Mouse (Mus musculus): ENCODE measurements around the gene Dlg5. TPM values are rescaled to one million over a fixed set of nuclear protein-coding genes. Genes with fewer than 3 reads are reported as not detected.

Dlg5 gene
- total and polyA plus RNA-seq, 2 experiments from 2014 or later = 2.6 to 12.3 TPM

GRCm38 (mm10) chr14:24222759-24223158, 23.0 kb downstream of the Dlg5 start:
- no peaks in the 10 kb centered on the region for H3K27me3 ChIP-seq (ENCODE audit: control insufficient read depth, insufficient read depth, low read length)
- no peak for DNase-seq (ENCODE audit: low spot score)
- TF ChIP-seq EP300 (IDR thresholded peaks at IDR 0.05; ENCODE audit: low read depth) (no peak), CTCF (IDR thresholded peaks at IDR 0.05; ENCODE audit: low read depth) (no peak)
- no peak for ATAC-seq (ENCODE audit: insufficient read depth, low read depth)
- H3K9ac ChIP-seq (replicated peaks; ENCODE audit: low read depth, low read length) = no peak overlapping the region
- no peak overlapping the region for H3K27ac ChIP-seq (ENCODE audit: low read depth)
- no peak overlapping the region for H3K4me2 ChIP-seq (ENCODE audit: low read depth, low read length)
- no peaks in the 10 kb centered on the region for H3K9me3 ChIP-seq (replicated peaks; ENCODE audit: control insufficient read depth, low read length)
- 33% methylated on average over 3 of the region's 3 CpGs for WGBS
- H3K4me3 ChIP-seq (ENCODE audit: low read depth, low read length) = no peak overlapping the region
- no peaks in the 10 kb centered on the region for H3K36me3 ChIP-seq (replicated peaks; ENCODE audit: control insufficient read depth, insufficient read depth, low read length)
- H3K4me1 ChIP-seq (ENCODE audit: control insufficient read depth, insufficient read depth) = 0 out of 2 replicates have a peak, but pooled peaks cover 6% of the 10 kb centered on the region

- ATAC-seq (ENCODE audit: insufficient read depth, low read depth) (no peak), DNase-seq (ENCODE audit: low spot score) (no peak)
- no peak for TF ChIP-seq CTCF (IDR thresholded peaks at IDR 0.05; ENCODE audit: low read depth)
- no peak for TF ChIP-seq EP300 (IDR thresholded peaks at IDR 0.05; ENCODE audit: low read depth)
- Histone ChIP-seq H3K27me3 (ENCODE audit: control insufficient read depth, insufficient read depth, low read length) (no peaks in the 10 kb centered on the region), H3K9me3 (replicated peaks; ENCODE audit: control insufficient read depth, low read length) (no peaks in the 10 kb centered on the region), H3K9ac (replicated peaks; ENCODE audit: low read depth, low read length) (no peak overlapping the region), H3K4me1 (ENCODE audit: control insufficient read depth, insufficient read depth) (0 out of 2 replicates have a peak, but pooled peaks cover 9% of the 10 kb centered on the region), H3K27ac (ENCODE audit: low read depth) (no peak overlapping the region), H3K36me3 (replicated peaks; ENCODE audit: control insufficient read depth, insufficient read depth, low read length) (no peaks in the 10 kb centered on the region), H3K4me3 (ENCODE audit: low read depth, low read length) (no peak overlapping the region), H3K4me2 (ENCODE audit: low read depth, low read length) (no peak overlapping the region)
- WGBS = 71% methylated on average over 3 of the region's 3 CpGs
These were observed 23.4 kb downstream of the Dlg5 start for GRCm38 (mm10) chr14:24222273-24222672.

GRCm38 (mm10) chr14:24217362-24217722, 28.4 kb downstream of the Dlg5 start:
- no peak overlapping the region for H3K9ac ChIP-seq (replicated peaks; ENCODE audit: low read depth, low read length)
- no peak overlapping the region for H3K4me2 ChIP-seq (ENCODE audit: low read depth, low read length)
- H3K27ac ChIP-seq (ENCODE audit: low read depth) = no peak overlapping the region
- H3K36me3 ChIP-seq (replicated peaks; ENCODE audit: control insufficient read depth, insufficient read depth, low read length) = no peaks in the 10 kb centered on the region
- H3K4me1 ChIP-seq (ENCODE audit: control insufficient read depth, insufficient read depth) = peaks cover 20% of the 10 kb centered on the region
- no peak for DNase-seq (ENCODE audit: low spot score)
- ATAC-seq (ENCODE audit: insufficient read depth, low read depth) = no peak
- H3K9me3 ChIP-seq (replicated peaks; ENCODE audit: control insufficient read depth, low read length) = no peaks in the 10 kb centered on the region
- TF ChIP-seq CTCF (IDR thresholded peaks at IDR 0.05; ENCODE audit: low read depth) (no peak), EP300 (IDR thresholded peaks at IDR 0.05; ENCODE audit: low read depth) (no peak)
- WGBS = 40% methylated on average over 8 of the region's 8 CpGs
- H3K4me3 ChIP-seq (ENCODE audit: low read depth, low read length) = no peak overlapping the region
- H3K27me3 ChIP-seq (ENCODE audit: control insufficient read depth, insufficient read depth, low read length) = no peaks in the 10 kb centered on the region

DNA sequence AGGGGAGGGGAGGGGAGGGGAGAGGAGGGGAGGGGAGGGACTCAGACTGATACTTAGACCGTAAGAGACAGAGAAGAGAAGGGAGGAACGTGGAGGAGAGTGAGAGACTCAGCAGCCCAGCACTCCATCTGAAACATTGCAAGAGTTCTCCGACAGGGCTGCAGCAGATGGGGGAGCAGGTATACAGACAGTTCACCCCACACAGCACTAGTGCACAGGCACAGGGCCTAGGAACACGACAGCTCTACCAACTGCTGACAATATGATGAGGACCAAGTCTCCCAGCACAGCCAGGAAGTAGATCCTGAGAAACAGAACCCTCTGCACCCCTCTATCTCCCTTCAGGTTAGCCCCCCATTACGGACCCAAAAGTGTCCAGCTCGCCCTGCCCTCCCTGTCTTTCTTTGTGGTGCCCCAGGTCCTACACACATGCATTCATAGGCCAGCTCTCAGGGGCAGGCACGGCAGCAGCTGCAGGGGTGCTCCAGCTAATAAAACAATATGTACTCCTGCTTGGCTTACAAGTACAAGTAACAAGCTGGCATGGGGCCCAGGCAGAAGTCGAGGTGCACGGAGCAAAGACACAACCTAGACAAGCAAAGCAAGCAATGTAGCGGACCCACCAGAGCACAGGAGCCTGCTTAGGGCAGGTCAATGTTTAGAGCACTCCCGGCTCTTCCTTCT, 28.9 kb downstream of the Dlg5 start:
- no peak overlapping the region for H3K4me3 ChIP-seq (ENCODE audit: low read depth, low read length)
- ATAC-seq (ENCODE audit: insufficient read depth, low read depth) (no peak), DNase-seq (ENCODE audit: low spot score) (no peak)
- H3K9ac ChIP-seq (replicated peaks; ENCODE audit: low read depth, low read length) = no peak overlapping the region
- no peak overlapping the region for H3K4me2 ChIP-seq (ENCODE audit: low read depth, low read length)
- WGBS = 48% methylated on average over 11 of the region's 11 CpGs
- H3K36me3 ChIP-seq (replicated peaks; ENCODE audit: control insufficient read depth, insufficient read depth, low read length) = no peaks in the 10 kb centered on the region
- H3K27ac ChIP-seq (ENCODE audit: low read depth) = no peak overlapping the region
- no peaks in the 10 kb centered on the region for H3K27me3 ChIP-seq (ENCODE audit: control insufficient read depth, insufficient read depth, low read length)
- H3K4me1 ChIP-seq (ENCODE audit: control insufficient read depth, insufficient read depth) = peaks cover 20% of the 10 kb centered on the region
- H3K9me3 ChIP-seq (replicated peaks; ENCODE audit: control insufficient read depth, low read length) = no peaks in the 10 kb centered on the region
- TF ChIP-seq CTCF (IDR thresholded peaks at IDR 0.05; ENCODE audit: low read depth) (no peak), EP300 (IDR thresholded peaks at IDR 0.05; ENCODE audit: low read depth) (no peak)

GRCm38 (mm10) chr14:24216064-24216463, 29.7 kb downstream of the Dlg5 start:
- DNase-seq (ENCODE audit: low spot score) (no peak), ATAC-seq (ENCODE audit: insufficient read depth, low read depth) (no peak)
- no peak overlapping the region for H3K4me2 ChIP-seq (ENCODE audit: low read depth, low read length)
- H3K9ac ChIP-seq (replicated peaks; ENCODE audit: low read depth, low read length) = no peak overlapping the region
- H3K27ac ChIP-seq (ENCODE audit: low read depth) = no peak overlapping the region
- 79% methylated on average over 4 of the region's 4 CpGs for WGBS
- H3K4me3 ChIP-seq (ENCODE audit: low read depth, low read length) = no peak overlapping the region
- no peaks in the 10 kb centered on the region for H3K27me3 ChIP-seq (ENCODE audit: control insufficient read depth, insufficient read depth, low read length)
- peaks cover 20% of the 10 kb centered on the region for H3K4me1 ChIP-seq (ENCODE audit: control insufficient read depth, insufficient read depth)
- no peaks in the 10 kb centered on the region for H3K9me3 ChIP-seq (replicated peaks; ENCODE audit: control insufficient read depth, low read length)
- TF ChIP-seq CTCF (IDR thresholded peaks at IDR 0.05; ENCODE audit: low read depth) = no peak
- no peak for TF ChIP-seq EP300 (IDR thresholded peaks at IDR 0.05; ENCODE audit: low read depth)
- no peaks in the 10 kb centered on the region for H3K36me3 ChIP-seq (replicated peaks; ENCODE audit: control insufficient read depth, insufficient read depth, low read length)

GRCm38 (mm10) chr14:24214436-24214835, 31.3 kb downstream of the Dlg5 start:
- H3K9ac ChIP-seq (replicated peaks; ENCODE audit: low read depth, low read length) = no peak overlapping the region
- no peak overlapping the region for H3K4me3 ChIP-seq (ENCODE audit: low read depth, low read length)
- DNase-seq (ENCODE audit: low spot score) = no peak
- H3K4me2 ChIP-seq (ENCODE audit: low read depth, low read length) = no peak overlapping the region
- no peaks in the 10 kb centered on the region for H3K27me3 ChIP-seq (ENCODE audit: control insufficient read depth, insufficient read depth, low read length)
- H3K27ac ChIP-seq (ENCODE audit: low read depth) = no peak overlapping the region
- H3K4me1 ChIP-seq (ENCODE audit: control insufficient read depth, insufficient read depth) = peaks cover 20% of the 10 kb centered on the region
- H3K9me3 ChIP-seq (replicated peaks; ENCODE audit: control insufficient read depth, low read length) = no peaks in the 10 kb centered on the region
- TF ChIP-seq CTCF (IDR thresholded peaks at IDR 0.05; ENCODE audit: low read depth) (no peak), EP300 (IDR thresholded peaks at IDR 0.05; ENCODE audit: low read depth) (no peak)
- 53% methylated on average over 9 of the region's 9 CpGs for WGBS
- no peaks in the 10 kb centered on the region for H3K36me3 ChIP-seq (replicated peaks; ENCODE audit: control insufficient read depth, insufficient read depth, low read length)
- ATAC-seq (ENCODE audit: insufficient read depth, low read depth) = no peak

Data from heart, postnatal 0 days (tissue).